In the genomic region with DNA sequence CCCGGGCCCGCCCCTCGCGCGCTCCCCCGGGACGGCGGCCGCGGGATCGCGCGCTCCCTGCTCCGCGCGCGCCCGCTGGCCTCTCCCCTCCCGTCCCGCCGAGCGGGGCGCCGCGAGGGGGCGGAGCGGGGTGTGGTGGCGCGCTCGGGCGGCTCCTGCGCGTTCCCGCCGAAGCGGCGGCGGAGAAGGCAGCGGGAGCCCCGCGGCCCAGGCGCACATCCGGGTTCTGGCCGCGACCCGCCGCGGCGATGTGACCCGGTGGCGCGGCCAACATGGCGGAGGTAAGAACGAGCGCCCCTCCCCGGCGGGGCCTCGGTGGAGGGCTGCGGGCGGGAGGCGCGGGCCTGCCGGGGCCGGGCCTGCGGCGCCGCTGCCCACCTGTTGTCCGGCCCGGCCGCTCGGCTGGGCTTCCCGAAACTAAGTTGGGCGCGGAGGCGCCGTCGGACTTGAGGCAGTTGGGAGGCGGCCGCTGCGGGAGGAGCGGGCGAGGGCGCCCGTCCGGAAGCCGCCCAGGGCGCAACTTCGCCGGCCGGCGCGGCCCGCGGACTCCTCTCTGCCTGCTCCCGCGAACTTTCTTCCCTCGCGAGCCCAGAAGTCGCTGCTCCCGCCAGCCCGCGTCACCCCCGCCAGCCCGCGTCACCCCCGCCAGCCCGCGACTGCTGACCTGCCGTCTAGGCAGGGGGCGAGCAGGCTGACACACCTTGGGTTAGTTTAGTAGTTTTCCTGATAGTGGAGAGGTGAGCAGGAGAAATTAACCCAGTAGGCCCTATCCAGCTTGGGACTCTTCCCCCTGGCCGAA, we compare ENCODE assay signal across 8 mouse cellular contexts. TPM values are rescaled to one million over a fixed set of nuclear protein-coding genes. Genes with fewer than 3 reads are reported as not detected.
DNase-seq lines count a peak whose midpoint lies in the region; ATAC-seq lines count a peak whose summit lies in the region.

No protein-coding gene starts in this region.

- H3K4me1 ChIP-seq in intestine, embryonic 15.5 days (replicated peaks): peaks cover 10% of the 10 kb centered on the region; the same call in 1 of the 2 replicates

- peak overlapping the region; percentile 82 for H3K4me3 ChIP-seq in intestine, embryonic 15.5 days (replicated peaks)

- H3K36me3 ChIP-seq in intestine, embryonic 15.5 days: no peaks in the 10 kb centered on the region

- H3K9me3 ChIP-seq in intestine, embryonic 15.5 days: no peaks in the 10 kb centered on the region

- intact Hi-C loops in gastrocnemius, postnatal 36 days (cut with DNase I): no loop called here
- intact Hi-C loops in left cerebral cortex, postnatal 14 days (cut with DNase I): loop anchor here (10.0 kb wide), 1 partner anchor 135 kb away; no protein-coding TSS in a partner anchor

- peak; percentile 85 to 90 for DNase-seq in adrenal gland, adult 18-20 months (ENCODE audit: low spot score in 2 of 2)
- DNase-seq in embryo, embryonic 11.5 days (ENCODE audit: low read depth, low spot score): peak; percentile 65
- peak; percentile 80 for DNase-seq in gastrocnemius, postnatal 36 days
- peak; percentile 36 to 66 for DNase-seq in left cerebral cortex, postnatal 14 days (ENCODE audit: low spot score in 2 of 2)
- peak; percentile 68 to 77 for DNase-seq in right cerebral cortex, postnatal 10 days (ENCODE audit: low spot score in 2 of 2)
- DNase-seq in urinary bladder, postnatal 14 days (ENCODE audit: low spot score): peak; percentile 83

- no peaks in the 10 kb centered on the region for H3K27me3 ChIP-seq in intestine, embryonic 15.5 days (replicated peaks)

- peak; percentile 78 for ATAC-seq in intestine, embryonic 15.5 days
- ATAC-seq in megakaryocyte progenitor cell, adult 5-6 weeks (replicated peaks; ENCODE audit: poor library complexity): peak; percentile 49

- under 1% methylated on average over 101 of the region's 111 CpGs for WGBS in intestine, embryonic 15.5 days

- peak overlapping the region; percentile 93 for H3K9ac ChIP-seq in intestine, embryonic 15.5 days

- peak overlapping the region; percentile 96 for H3K27ac ChIP-seq in intestine, embryonic 15.5 days

- peak overlapping the region; percentile 70 for H3K4me2 ChIP-seq in intestine, embryonic 15.5 days (replicated peaks)

RNA-seq across cellular contexts. Expression of gene Wdr78, which starts 5.1 kb away (rescaled TPM):
- total RNA-seq in adrenal gland, adult 18-20 months (2021): 1 to 10 TPM; 3.5 to 6.3 TPM
- under 1 TPM; 0.44 to 0.87 TPM for total RNA-seq in gastrocnemius, postnatal 36 days (2021)
- 1.6 and 1.8 TPM in 2 replicates for polyA plus RNA-seq in intestine, embryonic 15.5 days (2015; fragmentation: Nextera tagmentation; extraction: Ambion mirVana)
- total RNA-seq in left cerebral cortex, postnatal 14 days (2021): 10 to 100 TPM; 10.5 to 11.0 TPM
- 0.66 and 3.2 TPM in 2 replicates for total RNA-seq in megakaryocyte progenitor cell, adult 5-6 weeks (2015)
- 0.83 and 1.7 TPM in 2 replicates for total RNA-seq in megakaryocyte progenitor cell, adult 5-6 weeks (2017)

RNA-seq across cellular contexts. Expression of gene Mier1, which starts 5.2 kb away (rescaled TPM):
- total RNA-seq in adrenal gland, adult 18-20 months (2021): 10 to 100 TPM; 51.8 to 53.2 TPM
- total RNA-seq in gastrocnemius, postnatal 36 days (2021): 10 to 100 TPM; 15.6 to 20.1 TPM
- polyA plus RNA-seq in intestine, embryonic 15.5 days (2015; fragmentation: Nextera tagmentation; extraction: Ambion mirVana): 36.0 and 42.5 TPM in 2 replicates
- 10 to 100 TPM; 43.1 to 46.0 TPM for total RNA-seq in left cerebral cortex, postnatal 14 days (2021)
- total RNA-seq in megakaryocyte progenitor cell, adult 5-6 weeks (2015): 59.8 and 67.6 TPM in 2 replicates
- 54.0 and 72.6 TPM in 2 replicates for total RNA-seq in megakaryocyte progenitor cell, adult 5-6 weeks (2017)

Comparison
In these comparisons a context has a peak if more than half of its experiments do, and no peak if none do; other contexts are left out.
1. Peak in every context shown above with its lines: DNase-seq, ATAC-seq, H3K4me3 ChIP-seq and H3K27ac ChIP-seq.